Mouse (Mus musculus): ENCODE results near the gene Olfr270. TPM values are rescaled to one million over a fixed set of nuclear protein-coding genes. Genes with fewer than 3 reads are reported as not detected.

The Olfr270 gene
- not detected for total RNA-seq (2023)

GRCm38 (mm10) chr4:52964247-52964646 is at the start of gene Olfr270:
Olfr270 (plus strand) TSS chr4:52964547.

DNA sequence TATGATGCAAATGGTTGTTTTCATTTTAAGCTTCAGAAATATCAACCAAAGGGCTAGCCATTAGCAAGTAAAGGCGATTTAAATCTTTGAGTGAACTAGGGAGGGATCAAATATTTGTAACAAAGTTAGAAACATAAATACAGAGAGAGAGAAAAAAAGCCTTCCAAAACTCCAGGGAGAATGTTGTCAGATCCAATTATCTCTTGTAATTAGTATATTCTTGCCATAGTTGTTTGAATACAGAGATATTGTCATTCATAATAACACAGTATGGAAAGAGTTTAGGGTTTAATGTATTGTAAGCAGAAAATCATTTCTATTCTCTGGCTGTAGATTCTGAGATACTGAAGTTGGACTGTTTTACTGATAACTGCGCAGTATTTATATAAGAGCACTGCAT is 45.3 kb upstream of the Olfr270 start, which contains the start of gene Olfr272:
Olfr272 (minus strand) TSS at position 101 of the 400 bp plus-strand sequence.

DNA sequence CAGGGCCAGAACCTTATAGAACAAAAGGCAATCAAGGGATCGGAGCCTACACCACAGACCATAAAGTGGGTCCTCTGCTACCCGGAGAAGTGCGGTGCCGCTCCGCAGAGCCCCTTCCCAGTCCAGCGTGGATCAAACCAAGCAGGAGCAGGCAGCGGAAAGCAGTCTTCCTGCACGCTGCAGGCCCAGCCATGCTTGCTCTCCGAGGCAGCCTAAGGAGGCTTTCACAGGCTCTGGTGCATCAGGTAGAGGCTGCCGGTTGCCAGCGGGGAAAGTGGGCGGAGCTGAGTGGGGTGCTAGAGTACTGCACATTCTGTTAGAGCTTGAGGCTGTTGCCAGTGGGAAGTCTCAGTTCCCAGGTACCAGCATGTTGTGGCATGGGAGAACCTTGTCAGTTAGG is 24.9 kb downstream of the Olfr270 start, which contains the start of gene Nipsnap3a:
Nipsnap3a (plus strand) TSS at position 25 of the 400 bp plus-strand sequence.

DNA sequence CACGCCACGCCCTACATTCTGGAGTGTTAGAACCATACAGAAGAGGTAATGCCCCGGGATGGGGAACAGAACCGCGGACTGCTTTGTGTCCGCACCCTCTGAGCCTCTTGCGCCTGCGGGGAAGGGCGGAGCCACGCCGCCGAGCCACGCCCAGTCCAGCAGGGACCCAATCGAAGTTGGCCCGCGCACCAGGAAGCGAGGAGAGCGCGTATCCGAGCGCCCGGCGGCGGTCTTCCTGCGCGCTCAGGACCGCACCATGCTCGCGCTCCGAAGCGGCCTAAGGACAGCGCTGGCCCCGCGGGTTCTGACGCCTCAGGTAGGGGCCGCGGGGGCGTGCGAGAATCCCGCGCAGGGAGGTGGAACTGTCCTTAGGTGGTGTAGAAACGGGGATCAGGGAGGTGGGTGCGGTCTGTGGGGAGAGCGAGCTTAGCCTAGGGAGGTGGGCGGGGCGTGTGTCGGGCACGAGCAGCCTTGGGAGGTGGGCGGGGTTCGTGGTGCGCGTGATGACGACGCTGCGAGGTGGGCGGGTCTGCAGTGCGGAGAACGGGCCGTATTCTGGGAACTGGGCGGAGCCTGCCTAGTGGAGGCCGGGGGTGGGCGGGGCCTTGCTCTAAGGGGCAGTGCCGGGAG is 47.5 kb downstream of the Olfr270 start, which contains the start of gene Nipsnap3b:
Nipsnap3b (plus strand) TSS at position 149 of the 630 bp plus-strand sequence.

Other genes starting within 250 kb of the Olfr270 start
- gene Olfr275, start 149.9 kb upstream of the Olfr270 start, total RNA-seq (2023): not detected
- not detected for gene Olfr273, start 105.3 kb upstream of the Olfr270 start, total RNA-seq (2023)
- not detected for gene Olfr272, start 45.4 kb upstream of the Olfr270 start, total RNA-seq (2023)
- gene Nipsnap3a, start 24.7 kb downstream of the Olfr270 start, total RNA-seq (2023): not detected
- gene Nipsnap3b, start 47.3 kb downstream of the Olfr270 start, total RNA-seq (2023): 10 to 100 TPM; 38.7 to 43.7 TPM
- 1 to 10 TPM; 1.8 to 2.5 TPM for gene Abca1, start 195.3 kb downstream of the Olfr270 start, total RNA-seq (2023)